Mouse (Mus musculus) hindbrain, embryonic 12.5 days (tissue): ENCODE data around the gene Fxr2. TPM values are rescaled to one million over a fixed set of nuclear protein-coding genes. Genes with fewer than 3 reads are reported as not detected.
A peak's percentile ranks its signal among the peaks of the same experiment; 100 is the strongest.

Experiments used
- ATAC-seq: fragments of 200-750 bp; cut with Nextera tagmentation; 2 replicates; pipeline ENCODE4 v1.8.0; 2017; ENCODE audit warnings: moderate TSS enrichment; ENCODE audit not compliant: low FRiP score
- H3K27ac ChIP-seq: fragments of 300-500 bp; sonication (generic); 2 replicates; pipeline ENCODE4 v1.5.1; 2016; ENCODE audit warnings: mild to moderate bottlenecking
- H3K27me3 ChIP-seq: fragments of 300-500 bp; sonication (generic); 2 replicates; pipeline ENCODE4 v1.6.1; 2016; ENCODE audit warnings: mild to moderate bottlenecking
- H3K36me3 ChIP-seq: fragments of 300-500 bp; sonication (generic); 2 replicates; pipeline ENCODE4 v1.6.1; 2016; ENCODE audit warnings: mild to moderate bottlenecking
- H3K4me1 ChIP-seq: fragments of 300-500 bp; sonication (generic); 2 replicates; pipeline ENCODE4 v1.6.1; 2016
- H3K4me2 ChIP-seq: fragments of 300-500 bp; sonication (generic); replicated peaks from 2 replicates; pipeline ENCODE4 v1.6.1; 2016; ENCODE audit warnings: mild to moderate bottlenecking
- H3K4me3 ChIP-seq: fragments of 300-500 bp; sonication (generic); 2 replicates; pipeline ENCODE4 v1.5.1; 2016; ENCODE audit warnings: mild to moderate bottlenecking
- H3K9ac ChIP-seq: fragments of 300-500 bp; sonication (generic); 2 replicates; pipeline ENCODE4 v1.6.1; 2016; ENCODE audit warnings: mild to moderate bottlenecking, moderate library complexity
- H3K9me3 ChIP-seq: fragments of 300-500 bp; sonication (generic); replicated peaks from 2 replicates; pipeline ENCODE4 v1.6.1; 2016; ENCODE audit warnings: mild to moderate bottlenecking
- WGBS: fragments of 180-500 bp; shearing (Covaris S2); methylation state at CpG from one replicate; pipeline ENCODE4 v1.1.7; 2016; 5-methylcytosine and 5-hydroxymethylcytosine counted together
- polyA plus RNA-seq: library from polyadenylated mRNA; unstranded; fragments of >200 nt; fragmentation: Nextera tagmentation; extraction: Ambion mirVana; gene quantifications from 2 replicates; pipeline ENCODE4 v1.2.1, GENCODE M21; 2016

The Fxr2 gene
- polyA plus RNA-seq, 1 experiment from 2014 or later, result 62.8 TPM

DNA sequence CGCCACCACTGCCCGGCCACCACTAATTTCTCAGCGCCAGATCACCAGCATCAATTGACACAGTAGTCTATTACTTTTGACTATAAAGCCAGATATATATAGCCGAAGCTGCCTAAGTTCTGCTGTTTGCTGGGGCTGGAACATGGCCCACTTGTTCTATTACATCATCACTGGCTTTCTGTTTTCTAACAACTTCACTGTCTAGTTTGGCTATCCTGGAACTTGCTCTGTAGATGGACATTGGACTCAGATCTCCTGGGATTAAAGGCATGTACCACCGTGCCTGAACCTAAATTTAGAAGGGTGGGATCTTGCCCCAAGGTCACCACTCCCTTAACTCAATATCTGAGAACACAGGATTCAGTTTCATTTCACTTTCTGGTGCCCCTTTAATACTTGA is 13.1 kb downstream of the Fxr2 start:
- Histone ChIP-seq H3K27me3 (no peaks in the 10 kb centered on the region), H3K4me2 (no peak overlapping the region), H3K9ac (no peak overlapping the region), H3K9me3 (no peaks in the 10 kb centered on the region), H3K4me3 (no peak overlapping the region), H3K4me1 (no peaks in the 10 kb centered on the region), H3K36me3 (peaks cover 96% of the 10 kb centered on the region), H3K27ac (no peak overlapping the region)
- ATAC-seq, result no peak
- 94% methylated on average over 5 of the region's 5 CpGs for WGBS

DNA sequence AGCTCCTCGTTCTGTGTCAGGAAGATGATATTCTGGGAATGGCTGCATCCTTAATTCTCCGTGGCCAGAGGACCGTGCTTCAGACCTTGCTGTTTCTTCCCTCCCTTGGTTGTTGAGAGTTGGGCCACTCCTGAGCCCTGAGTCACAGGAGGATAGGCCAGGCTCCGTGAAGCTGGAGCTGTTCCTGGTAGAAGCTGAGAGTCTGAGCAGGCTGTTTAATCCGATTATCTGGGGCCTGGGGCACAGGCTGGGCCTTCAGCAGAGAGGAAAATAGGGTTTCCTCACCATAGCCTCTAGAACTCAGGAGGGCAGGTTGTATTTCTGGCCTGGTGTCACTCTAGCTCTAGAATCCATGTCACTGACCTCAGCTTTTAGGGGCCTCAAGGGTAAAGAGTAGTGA is 20.6 kb downstream of the Fxr2 start:
- H3K4me2 ChIP-seq, result no peak overlapping the region
- H3K36me3 ChIP-seq, result peaks cover 83% of the 10 kb centered on the region
- no peak for ATAC-seq
- H3K27ac ChIP-seq, result peak overlapping the region; percentile 31; the same call in 1 of the 2 replicates
- H3K9ac ChIP-seq, result peak overlapping the region; percentile 27; the same call in 1 of the 2 replicates
- 76% methylated on average over 5 of the region's 5 CpGs for WGBS
- H3K9me3 ChIP-seq, result no peaks in the 10 kb centered on the region
- H3K4me3 ChIP-seq, result no peak overlapping the region
- peaks cover 10% of the 10 kb centered on the region for H3K4me1 ChIP-seq
- H3K27me3 ChIP-seq, result no peaks in the 10 kb centered on the region

DNA sequence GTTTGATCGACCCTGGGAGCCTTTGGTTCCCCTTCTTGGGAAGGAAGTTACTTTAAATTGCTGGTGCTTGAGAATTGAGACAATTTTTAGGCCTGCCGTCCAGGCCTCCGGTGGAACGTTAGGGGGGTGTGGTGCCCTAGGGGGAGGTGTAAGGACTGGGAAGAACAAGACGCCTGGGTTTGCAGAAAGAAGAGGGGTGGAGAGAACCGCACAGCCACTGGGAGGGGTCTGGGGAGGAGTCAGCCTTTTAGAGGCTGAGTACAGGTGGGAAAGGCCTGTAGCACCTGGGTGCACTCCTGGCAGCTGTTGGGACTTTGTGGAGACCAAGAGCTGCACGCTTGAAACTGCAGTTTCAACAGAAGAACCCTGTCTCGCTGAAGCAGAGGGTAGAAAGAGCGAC is 22.0 kb downstream of the Fxr2 start:
- Histone ChIP-seq H3K27me3 (no peaks in the 10 kb centered on the region), H3K4me3 (no peak overlapping the region), H3K4me2 (no peak overlapping the region), H3K36me3 (peaks cover 80% of the 10 kb centered on the region), H3K9ac (no peak overlapping the region), H3K4me1 (peaks cover 10% of the 10 kb centered on the region), H3K9me3 (no peaks in the 10 kb centered on the region), H3K27ac (no peak overlapping the region)
- WGBS, result 51% methylated on average over 9 of the region's 9 CpGs
- ATAC-seq, result no peak

DNA sequence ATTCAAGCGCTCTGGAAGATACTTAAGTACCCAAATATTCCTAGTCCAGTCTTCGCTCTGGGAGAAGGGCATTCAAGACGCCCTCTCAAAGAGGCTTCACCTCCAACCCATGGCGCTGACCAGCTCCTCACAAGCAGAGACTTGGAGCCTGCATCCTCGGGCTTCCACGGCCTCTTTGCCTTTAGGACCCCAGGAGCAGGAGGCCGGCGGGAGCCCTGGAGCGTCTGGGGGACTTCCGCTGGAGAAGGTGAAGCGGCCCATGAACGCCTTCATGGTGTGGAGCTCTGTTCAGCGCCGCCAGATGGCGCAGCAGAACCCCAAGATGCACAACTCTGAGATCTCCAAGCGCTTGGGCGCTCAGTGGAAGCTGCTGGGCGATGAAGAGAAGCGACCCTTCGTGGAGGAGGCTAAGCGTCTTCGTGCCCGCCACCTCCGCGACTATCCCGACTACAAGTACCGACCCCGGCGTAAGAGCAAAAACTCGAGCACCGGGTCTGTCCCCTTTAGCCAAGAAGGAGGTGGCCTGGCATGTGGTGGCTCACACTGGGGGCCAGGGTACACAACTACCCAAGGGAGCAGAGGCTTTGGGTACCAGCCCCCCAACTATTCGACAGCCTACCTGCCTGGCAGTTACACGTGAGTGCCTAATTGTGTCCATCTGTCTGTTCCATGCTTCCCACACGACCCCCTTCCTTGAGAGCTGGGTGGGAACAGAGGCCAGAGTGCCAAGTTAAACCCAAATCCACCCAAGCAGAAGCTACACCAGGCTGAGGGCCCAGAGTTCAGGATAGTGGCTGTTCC is 22.7 kb downstream of the Fxr2 start, which contains the start of gene Sox15:
Gene Sox15, plus strand, starts transcription at position 51 of the 801 bp plus-strand sequence.
- H3K27ac ChIP-seq, result no peak within 1 kb of the TSS
- H3K27me3 ChIP-seq, result no peaks in the 10 kb centered on the region
- ATAC-seq, result peak; percentile 66
- H3K36me3 ChIP-seq, result peaks cover 73% of the 10 kb centered on the region
- no peak within 1 kb of the TSS; the same call in 1 of the 2 replicates for H3K4me2 ChIP-seq
- H3K9me3 ChIP-seq, result no peaks in the 10 kb centered on the region
- 23% methylated on average over 34 of the region's 34 CpGs for WGBS
- 0 out of 2 replicates have a peak within 1 kb of the TSS, but pooled peaks have one; percentile 18 for H3K9ac ChIP-seq
- H3K4me3 ChIP-seq, result no peak within 1 kb of the TSS
- H3K4me1 ChIP-seq, result peaks cover 10% of the 10 kb centered on the region

DNA sequence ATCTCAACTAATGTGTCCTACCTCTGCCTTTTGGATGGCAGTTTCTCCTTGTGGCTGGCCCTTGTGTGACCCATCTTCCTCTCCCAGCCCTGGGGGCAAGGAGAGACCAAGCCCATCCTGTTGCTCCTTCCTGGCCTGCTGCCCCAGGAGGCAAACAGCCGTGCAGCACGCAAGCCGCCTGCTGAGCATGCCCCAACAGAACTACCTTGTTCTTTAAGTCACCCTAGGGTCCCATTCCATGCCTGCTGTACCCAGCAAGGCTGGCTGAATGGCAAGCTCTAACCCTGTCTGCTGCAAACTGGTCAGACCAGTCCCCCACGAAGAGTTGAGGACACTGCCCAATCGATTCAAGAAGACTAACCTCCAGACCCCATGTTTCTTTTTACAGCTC is 23.3 kb downstream of the Fxr2 start:
- Histone ChIP-seq H3K4me3 (no peak overlapping the region), H3K4me1 (peaks cover 14% of the 10 kb centered on the region), H3K27ac (no peak overlapping the region), H3K27me3 (no peaks in the 10 kb centered on the region), H3K4me2 (no peak overlapping the region), H3K9me3 (no peaks in the 10 kb centered on the region), H3K9ac (no peak overlapping the region), H3K36me3 (peaks cover 67% of the 10 kb centered on the region)
- no peak for ATAC-seq
- 85% methylated on average over 5 of the region's 5 CpGs for WGBS

DNA sequence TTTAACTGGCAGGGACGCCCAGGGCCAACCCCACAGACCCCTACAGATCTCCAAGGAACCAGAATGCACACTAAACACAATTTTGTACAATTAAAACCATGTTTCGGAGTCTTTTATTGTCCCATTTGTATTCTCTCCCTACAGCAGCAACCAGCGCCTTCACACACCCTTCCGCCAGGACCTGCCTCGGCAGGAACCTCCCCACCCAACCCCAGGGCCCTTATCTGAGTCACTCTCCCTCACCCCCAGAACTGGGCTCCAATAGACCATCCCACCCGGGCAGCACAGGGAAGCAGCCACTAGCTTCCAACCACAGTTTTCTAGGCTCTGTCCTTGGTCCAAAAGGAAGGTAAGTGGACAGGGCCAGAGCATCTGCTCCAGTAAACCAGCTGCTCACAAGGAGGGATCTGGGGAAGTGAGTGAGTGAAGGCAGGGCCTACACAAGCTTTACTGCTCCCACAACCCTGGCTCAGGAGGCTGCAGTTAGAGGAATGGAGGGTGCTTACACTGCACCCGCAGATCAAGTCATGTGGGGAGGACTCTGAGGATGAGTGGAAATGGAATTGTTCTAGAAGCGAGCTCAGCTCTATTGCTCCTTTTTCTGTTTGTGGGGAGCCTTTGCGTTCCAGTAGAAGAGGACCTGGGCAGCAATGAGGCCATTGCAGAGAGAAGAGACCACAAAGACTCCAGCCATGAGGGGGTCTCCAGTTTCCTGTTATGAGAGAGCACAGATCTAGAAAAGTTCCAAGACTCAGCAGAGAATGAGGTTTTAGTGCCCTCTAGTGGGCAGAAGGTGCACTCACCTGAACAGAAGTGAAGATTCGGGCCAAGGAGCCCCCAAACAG is 24.0 kb downstream of the Fxr2 start:
- H3K36me3 ChIP-seq, result peaks cover 59% of the 10 kb centered on the region

DNA sequence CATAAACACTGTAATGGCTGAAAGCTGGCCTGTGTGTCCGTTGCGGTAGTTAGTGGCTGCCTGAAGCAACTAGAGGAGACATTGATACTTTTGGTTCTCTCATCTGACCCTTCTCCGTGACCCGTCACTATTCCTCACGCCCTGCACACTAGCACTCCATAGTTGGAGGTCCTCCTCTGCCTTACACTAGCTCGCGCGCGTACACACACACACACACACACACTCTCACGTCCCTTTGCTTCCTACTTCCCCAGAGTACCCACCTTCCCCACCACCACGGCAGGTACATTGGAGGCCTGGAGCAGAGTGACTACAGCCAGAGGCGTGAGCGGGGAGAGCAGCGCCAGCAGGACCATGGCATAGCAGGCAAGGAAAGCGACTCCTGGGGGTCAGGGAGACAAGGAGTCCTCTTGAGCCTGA is 24.7 kb downstream of the Fxr2 start:
- Histone ChIP-seq H3K4me1 (peaks cover 22% of the 10 kb centered on the region), H3K36me3 (peaks cover 53% of the 10 kb centered on the region), H3K27ac (no peak overlapping the region), H3K4me2 (no peak overlapping the region), H3K27me3 (no peaks in the 10 kb centered on the region), H3K9me3 (no peaks in the 10 kb centered on the region), H3K9ac (no peak overlapping the region), H3K4me3 (no peak overlapping the region)
- no peak for ATAC-seq
- WGBS, result 83% methylated on average over 15 of the region's 15 CpGs

More for the DNA sequence above, 24.0 kb downstream of the Fxr2 start:
- Histone ChIP-seq H3K4me1 (peaks cover 21% of the 10 kb centered on the region), H3K4me2 (no peak overlapping the region), H3K27ac (no peak overlapping the region), H3K9ac (no peak overlapping the region; the same call in 1 of the 2 replicates), H3K27me3 (no peaks in the 10 kb centered on the region), H3K4me3 (no peak overlapping the region), H3K9me3 (no peaks in the 10 kb centered on the region)
- 78% methylated on average over 10 of the region's 10 CpGs for WGBS
- no peak for ATAC-seq

DNA sequence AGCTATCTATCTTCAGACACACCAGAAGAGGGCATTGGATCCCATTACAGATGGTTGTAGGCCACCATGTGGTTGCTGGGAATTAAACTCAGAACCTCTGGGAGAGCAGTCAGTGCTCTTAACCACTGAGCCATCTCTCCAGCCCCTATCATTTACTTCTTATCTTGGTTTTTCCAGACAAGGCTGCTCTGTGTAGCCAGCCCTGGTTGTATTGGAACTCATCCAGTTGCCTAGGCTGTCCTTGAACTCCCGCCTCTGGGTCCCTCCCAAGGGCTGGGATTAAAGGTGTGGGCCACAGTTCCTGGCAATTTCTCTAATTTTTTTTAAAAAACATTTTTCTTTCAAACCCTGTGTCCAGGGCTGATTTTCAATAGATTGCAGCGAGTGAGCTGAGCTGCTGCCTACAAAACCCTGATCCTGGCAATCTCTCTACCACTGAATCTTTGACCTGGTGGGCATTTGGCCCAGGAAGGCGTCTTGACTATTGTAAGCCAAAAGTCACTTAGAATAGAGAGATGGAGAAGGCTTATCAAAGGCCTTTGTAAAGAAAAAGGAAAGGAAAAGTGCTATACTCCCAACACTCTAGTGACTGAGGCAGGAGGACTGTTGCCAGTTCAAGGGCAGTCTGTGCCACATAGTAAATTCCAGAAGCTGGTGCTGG is 28.6 kb downstream of the Fxr2 start:
- Histone ChIP-seq H3K4me3 (peak overlapping the region; percentile 48), H3K9ac (peak overlapping the region; percentile 61), H3K36me3 (peaks cover 56% of the 10 kb centered on the region), H3K4me1 (peaks cover 27% of the 10 kb centered on the region), H3K27me3 (no peaks in the 10 kb centered on the region), H3K9me3 (no peaks in the 10 kb centered on the region), H3K4me2 (peak overlapping the region; percentile 57), H3K27ac (peak overlapping the region; percentile 97)
- WGBS, result 81% methylated on average over 3 of the region's 3 CpGs
- ATAC-seq, result no peak

DNA sequence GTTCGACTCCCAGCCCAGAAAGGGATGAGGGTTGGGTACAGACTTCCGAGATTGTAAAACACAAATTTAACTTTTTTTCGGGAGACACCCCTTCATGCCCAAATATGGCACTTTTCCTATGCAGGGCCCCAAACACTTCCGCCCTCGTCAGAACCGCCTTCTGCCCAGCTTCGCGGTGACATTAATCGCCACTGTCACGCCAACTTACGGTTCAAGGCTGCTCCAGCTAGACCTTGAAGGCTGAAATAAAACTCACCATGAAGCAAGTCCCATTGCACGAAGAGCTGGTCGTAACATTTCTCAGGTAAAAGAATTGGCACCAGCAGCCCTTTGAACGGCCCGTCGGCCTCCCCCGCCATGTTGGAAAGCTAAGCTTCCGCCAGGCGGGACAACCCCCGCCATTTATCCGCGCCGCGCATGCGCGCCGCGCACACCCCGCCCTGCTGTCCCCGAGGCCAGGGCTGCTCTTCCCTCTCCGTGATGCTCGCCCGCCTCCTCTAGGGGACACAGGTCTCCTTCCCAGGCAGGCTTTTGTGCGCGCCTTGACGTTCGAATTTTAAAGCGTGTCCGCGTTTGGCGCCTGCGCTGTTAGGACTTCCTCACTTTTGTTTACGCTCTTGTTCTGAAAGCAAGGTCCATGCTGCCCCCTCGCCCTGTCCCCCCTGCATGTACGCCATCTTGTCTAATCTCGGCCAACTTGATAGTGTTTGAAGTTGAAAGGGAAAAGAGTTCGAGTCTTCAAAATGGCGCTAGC is 29.6 kb downstream of the Fxr2 start, which contains the start of gene Mpdu1:
Gene Mpdu1, minus strand, starts transcription at position 430 of the 754 bp plus-strand sequence.
- Histone ChIP-seq H3K27ac (peak within 1 kb of the TSS; percentile 97), H3K4me2 (peak within 1 kb of the TSS; percentile 57), H3K9ac (peak within 1 kb of the TSS; percentile 61), H3K27me3 (no peaks in the 10 kb centered on the region), H3K9me3 (no peaks in the 10 kb centered on the region), H3K4me1 (peaks cover 20% of the 10 kb centered on the region), H3K4me3 (peak within 1 kb of the TSS; percentile 48), H3K36me3 (peaks cover 53% of the 10 kb centered on the region)
- ATAC-seq, result peak; percentile 96
- WGBS, result under 1% methylated on average over 48 of the region's 48 CpGs

DNA sequence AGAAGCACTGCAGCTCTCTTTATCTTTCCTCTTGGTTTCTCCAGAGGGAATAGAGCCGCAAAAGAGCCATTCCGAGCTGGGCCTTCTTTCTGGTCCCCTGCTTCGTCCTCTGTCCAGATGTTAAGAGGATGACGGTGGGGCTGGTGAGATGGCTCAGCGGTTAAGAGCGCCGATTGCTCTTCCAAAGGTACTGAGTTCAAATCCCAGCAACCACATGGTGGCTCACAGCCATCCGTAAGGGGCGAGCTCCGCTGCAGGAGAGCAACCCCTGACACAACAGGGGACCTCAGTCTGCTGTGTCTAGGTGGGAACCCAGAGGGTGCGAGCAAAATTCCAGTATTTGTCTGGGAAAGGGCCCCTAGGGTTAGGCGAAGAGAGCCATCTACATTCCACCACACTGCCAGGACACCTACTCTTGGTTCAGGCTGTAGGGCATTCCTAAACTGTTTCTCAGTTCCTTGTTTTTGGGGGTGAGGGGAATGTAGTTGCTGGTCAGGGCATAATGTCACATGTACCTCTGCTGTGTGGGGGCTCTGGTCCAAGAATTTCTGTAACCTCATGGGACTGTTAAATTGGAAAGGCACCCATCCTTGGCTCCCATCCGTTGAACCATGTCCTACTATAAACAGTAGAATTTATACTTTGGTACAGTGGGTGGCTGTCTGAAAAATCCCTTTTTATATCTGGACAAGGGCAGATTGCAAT is 30.3 kb downstream of the Fxr2 start:
- Histone ChIP-seq H3K9me3 (no peaks in the 10 kb centered on the region), H3K4me3 (peak overlapping the region; percentile 48), H3K4me1 (peaks cover 20% of the 10 kb centered on the region), H3K36me3 (peaks cover 53% of the 10 kb centered on the region), H3K27me3 (no peaks in the 10 kb centered on the region), H3K27ac (peak overlapping the region; percentile 97), H3K9ac (peak overlapping the region; percentile 61), H3K4me2 (peak overlapping the region; percentile 57)
- peak; percentile 51 for ATAC-seq
- 65% methylated on average over 13 of the region's 13 CpGs for WGBS

DNA sequence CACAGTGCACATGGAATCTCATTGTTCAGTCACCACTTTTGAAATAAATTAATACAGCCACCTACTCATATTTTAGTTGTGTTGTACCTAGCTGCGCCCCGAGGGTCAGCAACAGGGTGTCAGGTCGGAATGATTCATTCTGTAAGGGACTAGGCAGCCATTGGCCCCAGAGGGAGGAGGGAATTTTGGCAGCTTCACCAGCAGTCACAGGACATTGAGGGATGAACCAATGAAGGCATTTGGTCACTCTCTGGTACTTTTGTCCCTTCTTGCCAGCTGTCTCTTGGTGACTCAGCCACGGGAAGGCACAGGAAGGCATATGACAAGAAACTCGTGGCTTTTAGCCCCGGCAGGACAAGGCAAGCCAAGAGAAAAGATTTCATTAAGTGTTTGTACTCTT is 31.0 kb downstream of the Fxr2 start:
- H3K4me2 ChIP-seq, result no peak overlapping the region
- H3K36me3 ChIP-seq, result peaks cover 53% of the 10 kb centered on the region
- H3K27ac ChIP-seq, result peak overlapping the region; percentile 97; the same call in 1 of the 2 replicates
- peaks cover 21% of the 10 kb centered on the region for H3K4me1 ChIP-seq
- no peaks in the 10 kb centered on the region for H3K9me3 ChIP-seq
- no peak overlapping the region for H3K9ac ChIP-seq
- H3K27me3 ChIP-seq, result no peaks in the 10 kb centered on the region
- no peak overlapping the region for H3K4me3 ChIP-seq
- 91% methylated on average over 6 of the region's 6 CpGs for WGBS
- ATAC-seq, result no peak
